Mouse (Mus musculus) liver, postnatal 0 days (tissue): ENCODE data around the gene Rapgefl1.

ENCODE experiments used
- CTCF ChIP-seq: sonication (generic); IDR thresholded peaks from 2 replicates; pipeline ENCODE4 v1.5.1; 2016; ENCODE audit warnings: antibody characterized with exemption, low read depth
- EP300 ChIP-seq: IDR thresholded peaks from 2 replicates; pipeline ENCODE4 v1.6.1; 2016; ENCODE audit warnings: antibody characterized with exemption, low read depth, mild to moderate bottlenecking

GRCm38 (mm10) chr11:98797909-98798308 is 38.7 kb upstream of the Rapgefl1 start:
- no peak for TF ChIP-seq CTCF
- TF ChIP-seq EP300, result no peak
